8 mouse cellular contexts compared by ENCODE assay signal in genomic region chr3:94952806-94953205, GRCm38 (mm10). TPM values are rescaled to one million over a fixed set of nuclear protein-coding genes. Genes with fewer than 3 reads are reported as not detected.
DNase-seq lines count a peak whose midpoint lies in the region; ATAC-seq and TF ChIP-seq lines count a peak whose summit lies in the region.

No protein-coding gene starts in this region.

- no peak overlapping the region; the same call in 1 of the 2 replicates for H3K9ac ChIP-seq in heart, embryonic 12.5 days
- H3K9ac ChIP-seq in limb, embryonic 11.5 days (ENCODE audit: low read length), result no peak overlapping the region
- H3K9ac ChIP-seq in midbrain, embryonic 15.5 days, result no peak overlapping the region

- DNase-seq in heart, postnatal 25 days (ENCODE audit: low spot score), result no peak
- DNase-seq in cerebellum, adult 2 months, result peak; percentile 42 to 75
- DNase-seq in hindbrain, embryonic 10.5 days (ENCODE audit: low spot score), result no peak
- DNase-seq in limb, embryonic 11.5 days (ENCODE audit: low spot score), result peak; percentile 33
- no peak for DNase-seq in right cerebral cortex, postnatal 14 days
- DNase-seq in c-Kit-positive CD71-positive TER-119-positive erythroid progenitor cells, embryonic 14.5 days (ENCODE audit: low spot score), result no peak

- intact Hi-C loops in heart, postnatal 25 days (cut with DNase I), result no loop called here

- H3K27ac ChIP-seq in heart, embryonic 12.5 days (ENCODE audit: poor library complexity, severe bottlenecking), result no peak overlapping the region
- H3K27ac ChIP-seq in cerebellum, adult 2 months (ENCODE audit: insufficient read depth, low read length), result no peak overlapping the region
- no peak overlapping the region for H3K27ac ChIP-seq in hindbrain, embryonic 10.5 days
- no peak overlapping the region for H3K27ac ChIP-seq in limb, embryonic 11.5 days (replicated peaks; ENCODE audit: low read depth, low read length)
- H3K27ac ChIP-seq in midbrain, embryonic 15.5 days, result no peak overlapping the region

- H3K4me2 ChIP-seq in heart, embryonic 12.5 days, result peak overlapping the region; percentile 77
- peak overlapping the region; percentile 43 for H3K4me2 ChIP-seq in limb, embryonic 11.5 days (ENCODE audit: low read depth, severe bottlenecking)
- H3K4me2 ChIP-seq in midbrain, embryonic 15.5 days, result peak overlapping the region; percentile 65

- peaks cover 23% of the 10 kb centered on the region for H3K36me3 ChIP-seq in heart, embryonic 12.5 days
- H3K36me3 ChIP-seq in hindbrain, embryonic 10.5 days, result peaks cover 27% of the 10 kb centered on the region
- peaks cover 6% of the 10 kb centered on the region for H3K36me3 ChIP-seq in limb, embryonic 11.5 days (ENCODE audit: control insufficient read depth, insufficient read depth, low read length)
- 0 out of 2 replicates have a peak, but pooled peaks cover 5% of the 10 kb centered on the region for H3K36me3 ChIP-seq in midbrain, embryonic 15.5 days (replicated peaks)

- peak overlapping the region; percentile 81; the same call in 1 of the 2 replicates for H3K4me3 ChIP-seq in heart, embryonic 12.5 days
- H3K4me3 ChIP-seq in cerebellum, adult 2 months (replicated peaks; ENCODE audit: insufficient read depth, low read depth, low read length), result no peak overlapping the region
- peak overlapping the region; percentile 72 for H3K4me3 ChIP-seq in hindbrain, embryonic 10.5 days
- H3K4me3 ChIP-seq in limb, embryonic 11.5 days (ENCODE audit: low read depth, low read length), result peak overlapping the region; percentile 60; the same call in 1 of the 2 replicates
- H3K4me3 ChIP-seq in midbrain, embryonic 15.5 days, result peak overlapping the region; percentile 95

- no peak for ATAC-seq in heart, embryonic 12.5 days (ENCODE audit: insufficient number of reproducible peaks, low FRiP score)
- no peak for ATAC-seq in limb, embryonic 11.5 days (ENCODE audit: insufficient number of reproducible peaks, low FRiP score, low TSS enrichment, low read depth)
- ATAC-seq in midbrain, embryonic 15.5 days (replicated peaks), result no peak

- 71% methylated on average over 5 of the region's 5 CpGs for WGBS in heart, embryonic 12.5 days
- 48% methylated on average over 5 of the region's 5 CpGs for WGBS in cerebellum, adult 2 months
- 71% methylated on average over 5 of the region's 5 CpGs for WGBS in hindbrain, embryonic 10.5 days
- 54% methylated on average over 5 of the region's 5 CpGs for WGBS in limb, embryonic 11.5 days
- 58% methylated on average over 5 of the region's 5 CpGs for WGBS in midbrain, embryonic 15.5 days

- no peaks in the 10 kb centered on the region for H3K27me3 ChIP-seq in heart, embryonic 12.5 days (replicated peaks)
- H3K27me3 ChIP-seq in cerebellum, adult 2 months (ENCODE audit: control insufficient read depth, insufficient read depth, low read length), result no peaks in the 10 kb centered on the region
- no peaks in the 10 kb centered on the region for H3K27me3 ChIP-seq in hindbrain, embryonic 10.5 days (ENCODE audit: insufficient read depth, poor library complexity, severe bottlenecking)
- H3K27me3 ChIP-seq in limb, embryonic 11.5 days (ENCODE audit: control insufficient read depth, insufficient read depth, low read length), result no peaks in the 10 kb centered on the region
- no peaks in the 10 kb centered on the region for H3K27me3 ChIP-seq in midbrain, embryonic 15.5 days (replicated peaks)

- TF ChIP-seq POLR2A in cerebellum, adult 2 months (IDR thresholded peaks at IDR 0.05; ENCODE audit: borderline replicate concordance, insufficient read depth, low read length), result no peak

- H3K4me1 ChIP-seq in heart, embryonic 12.5 days (replicated peaks), result peaks cover 20% of the 10 kb centered on the region
- H3K4me1 ChIP-seq in cerebellum, adult 2 months (ENCODE audit: control insufficient read depth, insufficient read depth, low read length), result peaks cover 8% of the 10 kb centered on the region
- H3K4me1 ChIP-seq in hindbrain, embryonic 10.5 days (replicated peaks), result peaks cover 15% of the 10 kb centered on the region
- H3K4me1 ChIP-seq in limb, embryonic 11.5 days (ENCODE audit: control insufficient read depth, insufficient read depth, low read length), result peaks cover 11% of the 10 kb centered on the region; the same call in 1 of the 2 replicates
- H3K4me1 ChIP-seq in midbrain, embryonic 15.5 days, result peaks cover 23% of the 10 kb centered on the region

- no peaks in the 10 kb centered on the region for H3K9me3 ChIP-seq in heart, embryonic 12.5 days (replicated peaks)
- H3K9me3 ChIP-seq in hindbrain, embryonic 10.5 days, result no peaks in the 10 kb centered on the region
- H3K9me3 ChIP-seq in limb, embryonic 11.5 days (ENCODE audit: control insufficient read depth, low read length), result no peaks in the 10 kb centered on the region
- H3K9me3 ChIP-seq in midbrain, embryonic 15.5 days, result no peaks in the 10 kb centered on the region

- TF ChIP-seq CTCF in cerebellum, adult 2 months (IDR thresholded peaks at IDR 0.05; ENCODE audit: borderline replicate concordance, insufficient read depth, low read depth, low read length), result no peak

RNA-seq across cellular contexts. Expression of gene Rfx5, which starts 1.1 kb away (rescaled TPM):
- polyA plus RNA-seq in heart, embryonic 12.5 days (2016; fragmentation: Nextera tagmentation; extraction: Ambion mirVana), result 8.7 and 9.5 TPM in 2 replicates
- 1 to 10 TPM; 6.2 to 6.9 TPM for total RNA-seq in heart, postnatal 25 days (2021)
- polyA plus RNA-seq in cerebellum, adult 2 months (2012; rRNA removed), result 30.1 and 36.1 TPM in 2 replicates
- 5.7 TPM in 2 replicates for polyA plus RNA-seq in hindbrain, embryonic 10.5 days (2016; fragmentation: Nextera tagmentation; extraction: Ambion mirVana)
- polyA plus RNA-seq in limb, embryonic 11.5 days (2014; fragmentation: Nextera tagmentation; extraction: Ambion mirVana), result 13.3 and 13.7 TPM in 2 replicates
- 6.5 and 7.0 TPM in 2 replicates for polyA plus RNA-seq in midbrain, embryonic 15.5 days (2015; fragmentation: Nextera tagmentation; extraction: Ambion mirVana)

RNA-seq across cellular contexts. Expression of gene Selenbp1, which starts 19.9 kb away (rescaled TPM):
- 42.3 and 43.9 TPM in 2 replicates for polyA plus RNA-seq in heart, embryonic 12.5 days (2016; fragmentation: Nextera tagmentation; extraction: Ambion mirVana)
- total RNA-seq in heart, postnatal 25 days (2021), result 10 to 100 TPM; 93.9 to 98.3 TPM
- 12.5 and 15.4 TPM in 2 replicates for polyA plus RNA-seq in cerebellum, adult 2 months (2012; rRNA removed)
- polyA plus RNA-seq in hindbrain, embryonic 10.5 days (2016; fragmentation: Nextera tagmentation; extraction: Ambion mirVana), result 5.1 and 7.4 TPM in 2 replicates
- polyA plus RNA-seq in limb, embryonic 11.5 days (2014; fragmentation: Nextera tagmentation; extraction: Ambion mirVana), result 17.2 and 17.6 TPM in 2 replicates
- 11.2 and 14.0 TPM in 2 replicates for polyA plus RNA-seq in midbrain, embryonic 15.5 days (2015; fragmentation: Nextera tagmentation; extraction: Ambion mirVana)

RNA-seq across cellular contexts. Expression of gene Pi4kb, which starts 21.7 kb away (rescaled TPM):
- polyA plus RNA-seq in heart, embryonic 12.5 days (2016; fragmentation: Nextera tagmentation; extraction: Ambion mirVana), result 18.0 and 20.3 TPM in 2 replicates
- total RNA-seq in heart, postnatal 25 days (2021), result 10 to 100 TPM; 25.3 to 27.0 TPM
- polyA plus RNA-seq in cerebellum, adult 2 months (2012; rRNA removed), result 68.4 and 68.9 TPM in 2 replicates
- polyA plus RNA-seq in hindbrain, embryonic 10.5 days (2016; fragmentation: Nextera tagmentation; extraction: Ambion mirVana), result 20.6 and 22.3 TPM in 2 replicates
- polyA plus RNA-seq in limb, embryonic 11.5 days (2014; fragmentation: Nextera tagmentation; extraction: Ambion mirVana), result 25.0 and 28.0 TPM in 2 replicates
- polyA plus RNA-seq in midbrain, embryonic 15.5 days (2015; fragmentation: Nextera tagmentation; extraction: Ambion mirVana), result 22.5 and 24.6 TPM in 2 replicates

Comparison
In these comparisons a context has a peak if more than half of its experiments do, and no peak if none do; other contexts are left out.
1. DNase-seq: peak in cerebellum, adult 2 months (2 of 2) and limb, embryonic 11.5 days (single experiment); none in heart, postnatal 25 days (single experiment), hindbrain, embryonic 10.5 days (single experiment), right cerebral cortex, postnatal 14 days (single experiment) and c-Kit-positive CD71-positive TER-119-positive erythroid progenitor cells, embryonic 14.5 days (single experiment).
2. Peak in every context shown above with its lines, with median percentiles within 50 percentile points of each other: H3K4me2 ChIP-seq.